Mouse (Mus musculus) bone marrow, adult 2 months (tissue): ENCODE measurements at regions not wholly inside any gene's neighbourhood (a gene's known extent, or its start where the extent isn't known, plus 50 kb on each side); places are given as distances from the start of the nearest gene placed in this dataset.

Experiments used
- H3K27ac ChIP-seq: fragments of 200-500 bp; 2 replicates; pipeline ENCODE4 v1.5.1; 2012; ENCODE audit warnings: low read depth, mild to moderate bottlenecking, control low read depth, inconsistent platforms, low read length; ENCODE audit not compliant: control insufficient read depth, poor library complexity, insufficient read depth
- H3K4me1 ChIP-seq: fragments of 200-500 bp; 2 replicates; pipeline ENCODE4 v1.6.1; 2011; ENCODE audit warnings: low read length; ENCODE audit not compliant: control insufficient read depth, insufficient read depth
- H3K4me3 ChIP-seq: fragments of 200-500 bp; replicated peaks from 2 replicates; pipeline ENCODE3; 2011; ENCODE audit warnings: mild to moderate bottlenecking, low read depth, low read length, control low read depth; ENCODE audit not compliant: control insufficient read depth
- CTCF ChIP-seq: fragments of 200-500 bp; IDR thresholded peaks from 2 replicates; pipeline ENCODE4 v1.5.1; 2011; ENCODE audit warnings: low read length, control low read depth; ENCODE audit not compliant: control insufficient read depth, insufficient read depth
- POLR2A ChIP-seq: fragments of 200-500 bp; IDR thresholded peaks from 2 replicates; pipeline ENCODE4 v1.6.1; 2011; ENCODE audit warnings: low read depth, mild to moderate bottlenecking, control low read depth, low read length, borderline replicate concordance; ENCODE audit not compliant: control insufficient read depth
- WGBS: fragments of 180-500 bp; shearing (Covaris S2); methylation state at CpG from one replicate; pipeline ENCODE4 v1.1.7; 2018; 5-methylcytosine and 5-hydroxymethylcytosine counted together

- no peak overlapping the region for H3K27ac ChIP-seq
- WGBS: 57% methylated on average over 2 of the region's 2 CpGs
- no peaks in the 10 kb centered on the region for H3K4me1 ChIP-seq
- TF ChIP-seq CTCF: no peak
- no peak for TF ChIP-seq POLR2A
- H3K4me3 ChIP-seq: no peak overlapping the region
Measured at GRCm38 (mm10) chr9:30186261-30186660, 223.3 kb upstream of the Ntm start.

DNA sequence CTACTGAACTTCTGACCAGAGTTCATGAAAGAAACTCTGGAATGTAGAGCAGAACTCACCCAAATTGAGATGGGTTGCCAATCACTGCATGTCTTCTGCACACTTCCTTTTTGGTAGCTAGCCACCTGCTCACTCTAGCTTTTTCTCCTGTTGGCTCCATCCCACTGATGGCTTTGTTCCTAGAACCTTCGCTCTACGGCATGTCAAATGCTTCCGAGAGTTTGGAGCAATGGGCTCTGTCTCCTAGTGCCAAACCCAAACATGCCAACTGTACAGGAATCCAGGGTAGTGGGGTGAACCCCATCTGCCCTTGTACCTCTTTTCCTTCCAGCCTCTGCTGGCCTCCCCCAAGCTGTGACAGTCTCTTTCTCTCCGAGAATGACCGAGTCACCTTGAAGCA is 227.1 kb upstream of the Ntm start:
- Histone ChIP-seq H3K4me1 (no peaks in the 10 kb centered on the region), H3K27ac (no peak overlapping the region), H3K4me3 (no peak overlapping the region)
- WGBS: 81% methylated on average over 5 of the region's 5 CpGs
- no peak for TF ChIP-seq POLR2A
- TF ChIP-seq CTCF: no peak

- Histone ChIP-seq H3K4me3 (no peak overlapping the region), H3K4me1 (no peaks in the 10 kb centered on the region), H3K27ac (no peak overlapping the region)
- TF ChIP-seq CTCF (no peak), POLR2A (no peak)
Measured at GRCm38 (mm10) chr9:30191119-30191518, 228.2 kb upstream of the Ntm start.

DNA sequence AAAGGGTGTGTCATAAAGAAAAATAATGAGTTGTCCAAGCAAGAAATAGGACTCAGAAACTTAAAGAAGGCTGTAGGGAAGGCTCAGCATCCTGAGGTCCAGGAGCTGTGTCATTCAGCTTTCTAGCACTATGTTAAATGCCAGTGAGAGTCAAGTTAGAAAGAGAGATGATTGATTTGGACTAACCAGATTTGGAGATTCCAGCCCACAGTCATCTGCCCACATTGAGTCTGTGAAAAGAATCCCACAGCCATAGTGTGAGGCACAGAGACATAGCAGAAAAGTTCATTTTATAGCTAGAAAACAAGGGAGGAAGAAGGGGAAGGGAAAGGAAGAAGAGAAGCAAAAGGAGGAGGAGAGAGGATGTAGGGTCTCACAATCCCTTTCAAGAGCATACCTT is 229.0 kb upstream of the Ntm start:
- H3K4me1 ChIP-seq: no peaks in the 10 kb centered on the region
- H3K4me3 ChIP-seq: no peak overlapping the region
- H3K27ac ChIP-seq: no peak overlapping the region
- TF ChIP-seq CTCF: no peak
- TF ChIP-seq POLR2A: no peak

DNA sequence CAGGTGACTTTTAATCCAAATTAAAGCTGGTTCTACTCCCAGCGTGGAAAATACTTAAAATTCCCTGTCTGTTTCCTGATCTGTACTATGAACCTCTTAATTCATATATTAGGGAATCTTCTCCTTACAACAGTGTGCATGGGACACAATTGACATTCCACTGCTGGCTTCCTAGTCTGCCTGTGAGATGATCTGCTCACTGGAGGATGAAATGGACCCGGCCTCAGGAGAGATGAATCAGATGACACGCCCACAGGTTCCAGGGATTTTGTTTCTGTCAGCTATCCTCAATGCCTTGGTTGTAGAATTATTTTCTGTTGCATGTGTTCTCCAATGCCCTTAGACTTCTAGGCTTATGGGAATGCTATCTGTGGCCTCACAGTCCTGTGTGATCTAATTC is 231.9 kb upstream of the Ntm start:
- Histone ChIP-seq H3K27ac (no peak overlapping the region), H3K4me3 (no peak overlapping the region), H3K4me1 (no peaks in the 10 kb centered on the region)
- TF ChIP-seq POLR2A (no peak), CTCF (no peak)
- WGBS: 75% methylated on average over 3 of the region's 3 CpGs

DNA sequence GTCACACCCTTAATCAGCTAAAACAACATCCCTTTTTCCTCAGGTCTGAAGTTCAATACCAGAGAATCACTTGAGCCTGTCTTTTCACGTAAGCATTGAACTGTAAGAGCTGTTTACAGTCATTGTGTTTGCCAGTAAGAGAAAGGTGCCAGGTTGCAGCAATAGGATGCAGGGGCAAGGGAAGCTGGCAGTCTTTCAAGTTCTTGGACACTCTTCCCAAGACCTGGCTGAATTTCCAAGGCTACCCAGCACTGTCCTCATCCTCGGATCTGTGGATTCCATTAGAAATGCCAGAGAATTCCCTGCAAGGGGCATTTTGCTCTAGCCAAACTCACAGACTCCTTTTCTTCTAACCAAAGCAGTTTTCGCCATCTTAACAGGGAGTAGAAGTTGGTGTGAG is 224.5 kb upstream of the Snx19 start:
- Histone ChIP-seq H3K4me1 (no peaks in the 10 kb centered on the region), H3K27ac (no peak overlapping the region), H3K4me3 (no peak overlapping the region)
- 71% methylated on average over 3 of the region's 3 CpGs for WGBS
- TF ChIP-seq POLR2A: no peak

DNA sequence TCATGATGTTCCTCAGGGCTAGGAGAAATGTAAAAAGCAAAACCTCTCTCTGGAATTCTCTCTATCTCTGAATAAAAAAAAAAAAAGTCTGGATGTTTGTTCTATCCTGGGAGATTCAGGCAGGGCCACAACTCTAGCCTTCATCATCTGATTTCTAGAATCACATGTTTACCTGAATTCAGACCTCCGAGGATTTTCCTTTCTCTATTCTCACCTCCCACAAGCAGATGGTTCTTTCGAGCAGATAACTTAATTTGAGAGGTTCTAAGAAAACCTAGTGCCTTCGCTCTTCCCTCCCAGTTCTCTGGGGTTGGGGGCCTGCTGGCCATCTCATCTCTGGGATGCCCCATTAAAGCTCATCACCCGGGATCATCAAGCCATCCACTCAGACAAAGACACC is 219.3 kb upstream of the Snx19 start:
- no peak for TF ChIP-seq CTCF
- TF ChIP-seq POLR2A: no peak
- no peak overlapping the region for H3K4me3 ChIP-seq
- WGBS: 72% methylated on average over 4 of the region's 4 CpGs
- no peak overlapping the region for H3K27ac ChIP-seq
- H3K4me1 ChIP-seq: no peaks in the 10 kb centered on the region

GRCm38 (mm10) chr9:30209806-30210205 is 217.1 kb upstream of the Snx19 start:
- H3K4me1 ChIP-seq: no peaks in the 10 kb centered on the region
- H3K4me3 ChIP-seq: no peak overlapping the region
- no peak for TF ChIP-seq POLR2A
- TF ChIP-seq CTCF: no peak
- 66% methylated on average over 1 of the region's 1 CpGs for WGBS
- H3K27ac ChIP-seq: no peak overlapping the region

DNA sequence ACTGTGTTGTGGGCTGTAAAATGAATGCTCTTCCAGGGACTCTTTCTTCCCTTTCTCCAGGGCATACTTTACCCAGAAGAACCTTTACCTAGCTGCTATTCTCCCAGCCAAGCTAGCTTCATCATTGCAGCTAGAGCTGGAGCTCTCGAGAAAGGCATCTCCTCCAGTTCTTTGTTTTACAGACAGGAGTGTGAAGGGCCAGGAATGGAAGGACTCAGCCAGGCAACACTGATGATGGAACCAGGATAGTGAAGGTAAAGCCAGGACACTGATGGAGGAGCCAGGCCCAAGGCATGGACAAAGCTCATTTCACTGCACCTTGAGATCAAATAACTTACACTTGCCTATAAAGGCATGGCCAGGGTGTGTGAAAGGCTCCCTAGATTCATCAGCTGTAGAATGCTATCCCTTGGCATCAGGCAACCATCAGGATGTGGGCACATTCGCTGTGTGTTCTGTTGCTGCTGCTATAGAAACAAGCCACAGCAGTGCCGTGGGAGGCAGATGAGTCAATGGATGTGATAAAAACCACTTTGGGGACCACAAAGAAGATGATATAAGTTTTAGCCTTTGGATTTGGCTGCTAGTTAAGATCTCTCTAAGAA is 214.3 kb upstream of the Snx19 start:
- Histone ChIP-seq H3K4me3 (no peak overlapping the region), H3K4me1 (no peaks in the 10 kb centered on the region), H3K27ac (no peak overlapping the region)
- TF ChIP-seq CTCF: no peak
- no peak for TF ChIP-seq POLR2A
- WGBS: 71% methylated on average over 3 of the region's 3 CpGs
